Mouse (Mus musculus) kidney, adult 2 months (tissue): ENCODE measurements at regions not wholly inside any gene's neighbourhood (a gene's known extent, or its start where the extent isn't known, plus 50 kb on each side); places are given as distances from the start of the nearest gene placed in this dataset.

Source experiments
- CTCF ChIP-seq: fragments of 200-500 bp; conservative IDR thresholded peaks from 2 replicates; pipeline ENCODE4 v1.5.1; 2011; ENCODE audit warnings: low read depth, mild to moderate bottlenecking, control low read depth, low read length, moderate library complexity, mixed read lengths; ENCODE audit not compliant: insufficient read depth, insufficient read length
- POLR2A ChIP-seq: fragments of 200-500 bp; IDR thresholded peaks from one replicate; pipeline ENCODE4 v1.6.1; 2011; ENCODE audit warnings: low read depth, low read length, control low read depth

- no peak for TF ChIP-seq CTCF
- no peak for TF ChIP-seq POLR2A
Measured at GRCm38 (mm10) chr10:96497482-96497881, 119.3 kb upstream of the Btg1 start.
